Mouse (Mus musculus): ENCODE data around the gene Rabgap1l.
"Not testable (repeated sequence)": the region's sequence is repeated elsewhere in the genome, so short reads cannot be mapped to it uniquely, and the experiment has no call there.

Gene Rabgap1l

DNA sequence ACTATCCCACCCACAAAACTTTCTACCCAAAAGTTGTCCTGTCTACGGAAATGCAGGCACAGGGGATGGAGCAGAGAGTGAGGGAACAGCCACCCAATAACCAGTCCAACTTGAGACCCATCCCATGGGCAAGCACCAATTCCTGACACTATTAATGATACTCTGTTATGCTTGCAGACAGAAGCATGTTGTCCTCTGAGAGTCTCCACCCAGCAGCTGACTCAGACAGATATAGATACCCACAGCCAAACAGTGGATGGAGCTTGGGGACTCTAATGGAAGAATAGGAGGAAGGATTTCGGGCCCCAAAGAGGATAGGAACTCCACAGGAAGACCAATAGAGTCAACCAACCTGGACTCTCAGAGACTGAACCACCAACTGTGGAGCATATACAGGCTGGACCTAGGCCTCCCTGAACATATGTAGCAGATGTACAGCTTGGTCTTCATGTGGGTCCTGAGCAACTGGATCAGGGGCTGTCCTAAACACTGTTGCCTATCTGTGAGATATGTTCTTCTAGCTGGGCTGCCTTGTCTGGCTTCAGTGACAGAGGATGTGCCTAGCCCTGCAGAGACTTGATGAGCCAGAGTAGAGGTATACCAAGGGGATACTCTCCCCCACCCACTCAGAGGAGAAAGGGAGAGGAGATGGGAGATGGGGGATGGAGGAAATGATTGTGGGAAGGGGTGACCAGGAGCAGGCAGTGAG lies 510.7 kb downstream of the Rabgap1l start:
- DNase-seq (ENCODE audit: low spot score) = not testable (repeated sequence)

DNA sequence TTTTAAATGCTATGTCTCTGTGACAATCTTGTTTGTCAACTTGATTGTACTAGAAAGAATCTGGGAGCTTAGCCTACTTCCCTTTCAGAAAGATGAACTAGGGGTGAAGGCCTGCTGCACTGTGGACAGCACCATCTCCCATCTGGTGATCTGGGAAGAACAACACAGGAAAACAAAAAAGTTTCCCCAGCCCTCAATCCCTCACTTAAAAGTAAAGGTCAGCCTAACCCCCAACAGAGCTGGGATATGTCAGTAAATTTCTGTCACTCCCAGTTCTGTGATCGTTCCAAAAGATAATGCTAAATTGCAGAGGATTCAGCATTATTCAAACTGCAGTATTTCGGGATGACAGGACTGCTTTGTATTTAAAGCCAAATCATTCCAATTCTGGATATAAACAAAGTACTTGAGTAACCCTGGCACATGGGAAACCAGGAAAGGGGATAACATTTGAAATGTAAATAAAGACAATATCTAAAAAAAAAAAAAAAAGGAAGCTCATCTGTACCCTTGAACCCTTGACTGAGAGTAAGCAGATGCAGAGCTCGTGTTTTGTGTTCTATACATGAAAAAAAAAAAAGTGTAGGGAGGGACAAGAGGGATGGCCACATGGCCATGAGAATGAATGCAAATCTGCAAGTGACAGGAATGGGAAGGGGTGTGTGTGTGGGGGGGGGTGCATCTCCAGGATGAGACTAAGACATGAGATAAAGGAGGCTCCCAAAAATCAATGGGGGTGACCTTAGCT lies 511.5 kb downstream of the Rabgap1l start:
- no peak for DNase-seq (ENCODE audit: low spot score)

DNA sequence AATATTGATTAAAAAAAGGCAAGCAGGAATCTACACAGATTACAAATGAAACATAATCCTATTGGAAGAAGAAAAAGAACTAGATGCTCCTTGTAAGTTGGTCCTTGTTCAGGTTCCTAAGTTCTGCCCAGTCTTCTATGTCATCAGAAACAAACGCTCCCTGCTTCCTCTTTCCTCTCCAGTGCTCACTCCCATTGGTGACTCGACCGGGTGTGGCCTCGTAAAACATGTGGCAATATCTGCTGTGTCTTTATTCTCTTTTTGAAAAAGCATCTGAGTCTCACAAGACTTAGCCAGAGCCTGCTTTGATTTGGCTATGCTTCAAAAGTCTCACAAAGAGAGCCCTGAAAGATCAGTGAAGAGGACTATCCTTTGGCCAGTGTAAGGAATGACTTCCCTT lies 512.4 kb downstream of the Rabgap1l start:
- no peak for DNase-seq (ENCODE audit: low spot score)

DNA sequence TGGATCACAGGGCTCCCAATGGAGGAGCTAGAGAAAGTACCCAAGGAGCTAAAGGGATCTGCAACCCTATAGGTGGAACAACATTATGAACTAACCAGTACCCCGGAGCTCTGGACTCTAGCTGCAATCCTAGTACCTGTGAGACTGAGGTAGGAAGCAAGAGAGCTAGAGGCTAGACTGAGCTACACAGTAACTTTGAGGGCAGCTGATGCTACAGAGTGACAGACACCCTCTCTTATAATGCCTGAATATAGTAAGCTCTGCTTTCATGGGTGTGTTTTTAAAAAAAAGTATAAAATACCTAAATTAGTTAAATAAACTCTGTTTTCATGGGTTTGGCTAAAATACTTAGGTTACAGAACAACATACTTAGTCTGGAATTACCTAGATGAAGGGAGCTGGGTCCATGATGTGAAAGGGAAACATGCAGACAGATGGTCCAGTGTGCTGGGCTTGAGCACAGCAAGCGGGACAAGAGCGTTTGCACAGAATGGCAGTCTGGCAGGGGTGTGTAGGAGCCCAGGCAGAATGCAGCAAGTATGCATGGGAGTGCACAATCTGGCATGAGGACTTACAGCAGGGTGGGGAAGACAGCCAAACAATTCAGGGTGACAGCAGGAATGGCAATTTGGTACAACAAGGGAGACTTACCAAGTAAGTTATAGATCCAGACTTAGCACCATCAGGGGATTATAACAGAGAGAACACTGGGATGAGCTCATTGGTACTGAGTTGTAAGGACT lies 514.9 kb downstream of the Rabgap1l start:
- DNase-seq (ENCODE audit: low spot score) = no peak

DNA sequence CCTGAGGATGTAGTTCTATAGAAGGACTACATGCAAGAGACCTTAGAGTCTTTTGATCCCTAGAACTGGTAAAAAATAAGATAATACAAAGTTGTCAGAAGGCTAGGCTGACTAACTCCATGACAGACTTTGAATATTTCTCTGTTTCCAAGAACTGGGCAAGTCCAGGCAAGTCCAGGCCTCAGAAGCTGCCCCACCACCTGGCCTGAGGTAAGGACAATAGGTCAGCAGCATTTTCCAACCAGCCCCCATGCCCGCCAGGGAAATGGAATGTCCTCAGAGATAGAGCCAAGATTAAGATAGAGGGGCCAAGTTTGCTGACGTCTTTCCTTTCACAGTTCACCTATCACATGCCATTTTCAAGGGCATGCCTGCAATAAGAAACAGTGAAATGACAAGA lies 517.8 kb downstream of the Rabgap1l start:
- no peak for DNase-seq (ENCODE audit: low spot score)

DNA sequence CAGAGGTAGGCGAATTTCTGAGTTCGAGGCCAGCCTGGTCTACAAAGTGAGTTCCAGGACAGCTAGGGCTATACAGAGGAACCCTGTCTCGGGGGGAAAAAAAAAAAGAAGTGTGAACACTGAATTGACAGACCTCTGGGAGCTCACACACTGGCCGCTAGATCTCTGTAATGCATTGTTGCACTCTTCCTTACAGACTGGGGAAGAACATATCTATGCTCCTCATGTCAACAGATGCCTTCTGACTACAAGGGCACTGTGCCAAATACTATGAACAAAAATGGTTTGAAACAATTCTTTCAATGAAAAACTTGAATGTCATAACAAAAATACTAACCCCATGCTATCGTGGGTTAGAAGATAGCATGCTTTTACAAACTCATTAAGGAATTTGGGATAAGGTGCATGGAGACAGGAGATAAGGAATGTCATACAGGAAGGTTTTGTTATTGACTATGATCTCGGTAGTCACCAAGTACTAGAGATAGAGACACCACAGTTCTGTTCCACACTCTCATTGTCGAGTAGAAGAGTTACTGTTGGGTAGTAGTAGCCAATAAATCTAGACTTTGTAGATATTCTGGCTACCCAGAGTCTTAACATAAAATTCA lies 519.8 kb downstream of the Rabgap1l start:
- DNase-seq (ENCODE audit: low spot score) = no peak

DNA sequence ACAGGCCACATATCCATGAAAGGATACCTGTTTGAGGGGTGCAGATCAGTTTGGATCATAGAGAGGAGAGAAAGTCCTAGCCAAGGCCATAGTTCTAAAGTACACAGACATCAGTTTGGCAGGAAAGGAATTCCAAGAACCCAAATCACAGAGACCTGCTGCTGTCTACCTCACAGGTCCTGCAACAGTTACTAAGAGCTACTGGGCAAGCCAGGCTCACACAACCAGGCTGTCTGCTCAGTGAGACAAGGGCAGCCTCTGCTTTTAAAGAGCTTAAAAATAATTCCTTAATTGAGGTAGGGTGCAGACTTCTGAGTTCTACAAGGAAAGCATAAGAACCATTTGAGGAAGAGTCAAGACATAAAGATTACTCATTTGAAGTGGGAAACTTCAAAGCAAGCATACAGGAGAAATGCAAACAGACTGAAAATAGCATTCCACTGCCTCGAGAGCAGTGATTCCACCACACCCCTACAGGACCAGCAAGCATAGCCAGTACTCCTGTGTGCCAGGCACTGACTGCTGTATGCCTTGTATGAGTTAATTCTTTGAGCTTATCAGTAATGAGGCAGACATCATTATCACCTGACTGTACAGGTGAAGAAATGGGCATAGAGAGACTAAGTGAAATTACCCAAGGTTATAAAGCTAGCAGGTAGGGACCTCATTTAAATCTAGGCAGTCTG lies 521.6 kb downstream of the Rabgap1l start:
- DNase-seq (ENCODE audit: low spot score) = no peak

DNA sequence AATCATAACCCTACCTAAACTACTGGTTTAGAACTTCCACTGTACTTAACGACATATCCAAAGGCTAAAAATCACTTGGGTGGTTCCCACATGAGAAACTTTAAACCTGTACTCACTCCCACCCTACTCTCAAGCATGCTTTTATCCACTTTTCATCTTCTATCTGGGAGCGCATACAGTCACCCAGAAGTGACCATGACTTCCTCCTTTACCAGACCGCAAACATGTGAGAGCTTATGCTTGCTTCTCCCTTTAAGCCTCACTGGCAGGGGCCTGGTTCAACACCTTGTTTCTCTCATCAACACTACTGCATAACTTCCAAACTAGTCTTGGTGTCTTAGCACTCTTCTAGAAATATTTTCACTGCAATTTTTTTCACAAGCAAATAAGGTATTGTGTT lies 524.7 kb downstream of the Rabgap1l start:
- DNase-seq (ENCODE audit: low spot score) = no peak

DNA sequence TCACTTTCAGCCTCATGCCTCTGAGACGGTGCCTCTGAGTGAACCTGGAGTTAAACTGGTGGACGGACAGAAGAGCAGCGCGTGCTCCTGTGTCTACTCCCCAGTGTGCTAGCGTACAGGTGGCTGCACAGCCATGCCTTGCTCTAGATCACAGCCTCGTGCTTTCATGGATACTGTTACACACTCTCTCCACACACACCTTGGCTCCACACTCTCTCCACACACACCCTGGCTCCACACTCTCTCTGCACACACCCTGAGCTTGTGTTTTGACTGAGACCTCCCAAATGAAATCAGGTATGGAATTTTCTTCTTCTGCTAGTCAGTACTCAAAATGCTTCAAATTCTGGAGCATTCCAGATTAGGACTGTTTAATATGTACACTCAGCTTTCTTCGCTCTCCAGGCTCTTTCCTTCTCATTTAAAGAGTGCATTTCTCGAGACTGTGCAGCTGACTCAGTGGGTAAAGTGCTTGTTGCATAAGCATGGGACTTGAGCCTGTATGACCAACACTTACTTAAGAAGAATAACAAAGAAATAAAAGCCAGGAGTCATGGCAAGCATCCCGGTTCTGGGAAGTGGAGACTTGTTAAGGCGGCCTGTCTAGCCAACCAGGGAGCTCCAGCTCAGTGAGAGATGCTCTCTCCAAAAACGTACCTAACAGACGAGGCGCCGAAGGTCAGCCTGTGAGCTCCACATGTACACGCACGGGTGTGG lies 529.2 kb downstream of the Rabgap1l start:
- no peak for DNase-seq (ENCODE audit: low spot score)

DNA sequence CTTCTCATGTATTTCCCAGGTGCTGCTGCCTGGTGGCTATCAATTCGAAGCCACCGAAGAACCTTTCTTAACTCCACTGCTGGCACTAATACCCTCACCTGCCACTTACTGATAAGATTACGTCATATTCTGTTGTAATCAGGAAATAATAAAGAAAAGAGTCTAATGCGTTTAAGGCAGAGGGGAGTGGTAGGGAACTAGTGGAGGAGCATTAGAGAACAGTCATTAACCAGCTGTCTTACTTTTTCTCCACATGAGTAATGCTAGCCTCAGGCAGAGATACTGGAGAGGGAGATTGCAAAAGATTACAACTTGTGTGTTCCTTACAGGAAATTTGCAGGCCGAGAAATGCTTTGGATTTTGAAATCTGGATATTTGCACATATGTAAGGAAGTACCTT lies 530.0 kb downstream of the Rabgap1l start:
- no peak for DNase-seq (ENCODE audit: low spot score)

DNA sequence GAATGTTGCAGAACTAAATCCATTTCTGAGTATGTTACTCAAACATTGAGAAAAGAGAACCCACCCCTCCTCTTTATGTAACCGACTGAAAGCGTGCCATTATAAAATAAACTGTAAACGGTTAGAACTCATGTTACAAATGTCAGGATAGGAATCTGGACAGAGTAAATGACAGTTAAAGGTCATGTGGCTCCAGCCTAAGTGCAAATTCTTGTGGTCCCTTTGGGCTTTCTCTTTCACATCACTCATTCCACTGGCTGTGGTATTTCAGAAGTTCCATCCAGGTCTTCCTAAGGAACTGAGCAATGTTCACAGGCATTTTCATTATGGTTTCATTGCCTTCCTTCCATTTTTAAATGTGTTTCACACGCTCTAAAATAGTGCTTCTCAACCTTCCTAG lies 530.6 kb downstream of the Rabgap1l start:
- no peak for DNase-seq (ENCODE audit: low spot score)

DNA sequence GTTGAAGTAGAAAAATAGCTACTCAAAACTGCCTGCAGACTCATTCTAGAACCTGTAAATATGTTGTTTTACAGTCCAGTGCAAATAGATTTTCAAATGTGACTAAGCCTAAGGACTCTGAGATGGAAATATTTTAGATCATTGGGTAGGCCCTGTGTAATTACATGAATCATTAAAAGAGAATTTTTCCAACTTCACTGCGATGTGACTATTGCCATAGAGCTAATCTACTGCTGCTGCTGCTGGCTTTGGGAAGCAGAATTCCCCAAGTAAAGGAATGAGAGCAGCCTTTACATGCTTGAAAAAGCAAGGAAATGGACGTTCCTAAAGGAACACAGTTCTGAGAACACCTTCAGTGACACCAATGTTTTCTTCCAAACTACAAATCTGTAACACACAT lies 531.2 kb downstream of the Rabgap1l start:
- DNase-seq (ENCODE audit: low spot score) = no peak

DNA sequence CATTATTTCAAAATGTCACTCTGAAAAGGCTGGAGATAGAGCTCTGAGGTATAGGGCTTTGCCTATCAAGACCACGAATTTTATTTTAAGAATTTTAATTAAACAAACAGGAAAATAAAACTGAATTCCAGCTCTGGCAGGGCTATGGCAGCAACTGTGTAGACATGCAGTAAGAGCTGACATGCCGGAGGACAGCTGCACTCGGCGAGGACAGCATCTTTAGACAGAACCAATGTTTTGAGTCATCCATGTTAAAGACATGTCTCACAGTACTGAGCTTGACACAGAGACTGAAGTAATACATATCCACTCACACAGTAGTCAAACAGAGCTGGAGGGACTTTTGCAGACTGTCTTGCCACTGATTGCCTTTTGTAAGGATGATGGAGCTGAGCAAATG lies 532.4 kb downstream of the Rabgap1l start:
- DNase-seq (ENCODE audit: low spot score) = no peak

DNA sequence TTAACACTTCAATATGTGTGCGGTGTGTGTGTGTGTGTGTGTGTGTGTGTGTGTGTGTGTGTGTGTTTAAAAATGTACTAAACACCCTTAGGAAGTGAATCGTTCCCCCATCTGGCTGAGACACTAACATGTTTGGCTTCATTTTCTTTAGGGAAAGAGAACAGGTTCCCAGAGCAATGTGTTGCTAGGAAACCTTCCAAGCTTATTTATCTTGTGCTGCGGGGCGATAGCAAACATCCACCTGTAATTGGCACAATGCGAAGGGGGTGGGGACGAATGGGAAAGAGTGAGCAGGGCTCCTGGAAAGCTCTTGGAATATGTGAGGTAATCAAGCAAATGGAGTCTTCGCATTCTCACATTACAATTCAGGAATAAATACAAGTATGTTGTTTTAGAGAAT lies 533.1 kb downstream of the Rabgap1l start:
- DNase-seq (ENCODE audit: low spot score) = no peak

DNA sequence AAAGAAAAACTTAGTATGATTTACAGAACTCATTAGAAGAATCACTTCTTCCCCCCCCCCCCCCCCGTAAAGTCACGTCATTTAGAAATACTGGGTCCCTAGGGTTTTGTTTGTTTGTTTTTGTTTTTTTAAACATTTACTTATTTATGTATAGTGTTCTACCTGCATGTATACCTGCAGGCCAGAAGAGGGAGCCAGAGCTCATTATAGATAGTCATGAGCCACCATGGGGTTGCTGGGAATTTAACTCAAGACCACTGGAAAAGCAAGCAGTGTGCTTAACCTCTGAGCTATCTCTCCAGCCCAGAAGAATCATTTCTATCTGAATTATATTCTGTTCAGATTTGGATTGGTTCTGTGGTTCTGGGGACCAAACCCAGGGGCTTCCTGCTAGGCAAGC lies 539.9 kb downstream of the Rabgap1l start:
- no peak for DNase-seq (ENCODE audit: low spot score)

DNA sequence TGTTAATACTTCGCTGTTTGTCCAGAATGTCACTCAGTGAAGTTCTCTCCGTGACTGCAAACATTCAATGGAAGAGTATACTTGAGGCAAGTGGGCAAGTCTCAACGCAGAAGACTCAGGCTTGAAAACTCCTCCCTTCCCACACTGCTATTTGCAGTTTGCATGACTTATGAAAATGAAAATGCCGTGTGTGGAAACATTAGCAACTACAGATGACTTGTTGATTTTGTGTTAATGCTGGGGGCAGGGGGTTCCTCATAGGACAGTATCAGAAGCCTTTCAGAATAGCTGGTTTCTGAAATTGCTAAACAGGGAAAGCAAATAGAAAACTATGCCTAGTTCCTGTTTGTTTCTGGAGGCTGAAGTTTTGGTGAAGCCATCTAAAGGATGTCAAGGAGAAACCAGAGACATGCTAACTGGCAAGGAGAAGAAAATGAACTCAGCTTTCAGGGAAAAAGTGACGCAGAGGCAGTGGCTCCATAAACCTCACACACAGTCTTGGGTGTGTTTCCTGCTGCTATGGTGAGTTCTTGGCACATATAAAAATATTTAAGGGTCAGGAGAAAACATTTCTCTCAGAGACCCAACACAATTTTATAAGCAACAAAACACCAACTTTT lies 541.5 kb downstream of the Rabgap1l start:
- no peak for DNase-seq (ENCODE audit: low spot score)

DNA sequence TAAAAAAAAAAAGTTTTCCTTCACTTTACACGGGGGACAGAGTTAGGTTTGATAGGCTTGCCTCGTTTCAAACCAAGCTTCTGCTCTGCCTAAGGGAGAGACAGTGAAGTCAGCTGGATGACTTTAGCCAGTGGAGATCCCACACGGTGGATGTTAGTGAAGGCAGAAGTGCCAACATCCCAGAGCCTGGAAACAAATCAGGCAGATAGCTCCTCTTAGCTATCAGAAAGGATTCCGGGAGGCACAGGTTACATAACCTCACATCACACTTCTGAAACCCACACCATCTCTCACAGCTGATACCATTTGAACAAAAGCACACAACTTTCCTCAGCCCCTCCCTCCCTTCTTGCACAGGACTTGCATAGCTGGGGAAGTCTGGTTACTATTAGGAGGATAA lies 542.2 kb downstream of the Rabgap1l start:
- DNase-seq (ENCODE audit: low spot score) = no peak

DNA sequence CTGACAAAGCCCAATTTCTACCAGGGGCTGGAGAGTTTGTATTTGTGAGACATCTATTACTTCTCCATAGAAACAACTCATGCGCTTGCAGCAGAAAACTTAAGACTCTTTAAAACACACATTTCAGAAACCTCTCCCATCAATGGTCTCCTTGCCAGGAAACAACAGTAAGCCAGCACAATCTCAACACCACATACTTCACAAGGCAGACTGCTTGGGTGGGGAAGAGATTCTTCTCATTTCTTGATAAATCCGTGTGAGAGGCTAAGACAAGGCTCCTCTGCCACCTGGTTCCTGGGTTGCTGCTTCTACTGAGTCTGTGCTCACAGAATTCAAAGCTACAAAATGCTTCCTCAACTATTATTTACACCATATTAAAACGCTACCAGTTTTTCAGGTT lies 543.2 kb downstream of the Rabgap1l start:
- DNase-seq (ENCODE audit: low spot score) = no peak

DNA sequence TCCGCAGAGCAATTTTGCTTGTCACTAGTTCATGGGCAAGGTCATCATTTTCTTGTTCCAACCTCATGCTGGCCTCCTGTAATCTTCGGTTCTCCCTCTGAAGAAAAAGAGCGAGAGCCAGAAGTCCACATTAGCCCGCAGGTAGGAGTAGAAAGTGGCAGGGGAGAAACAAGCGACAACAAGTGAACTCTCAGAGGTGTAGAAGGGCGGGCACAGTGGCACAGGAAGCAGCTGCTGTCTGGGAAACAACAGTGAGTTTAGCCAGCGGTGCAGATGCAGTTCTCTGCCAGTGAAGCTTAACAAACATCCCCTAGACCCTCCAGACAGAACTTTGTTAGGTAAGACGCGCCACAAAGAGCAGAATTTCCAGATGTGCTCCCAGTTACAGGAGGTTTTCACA lies 545.5 kb downstream of the Rabgap1l start:
- DNase-seq (ENCODE audit: low spot score) = no peak

DNA sequence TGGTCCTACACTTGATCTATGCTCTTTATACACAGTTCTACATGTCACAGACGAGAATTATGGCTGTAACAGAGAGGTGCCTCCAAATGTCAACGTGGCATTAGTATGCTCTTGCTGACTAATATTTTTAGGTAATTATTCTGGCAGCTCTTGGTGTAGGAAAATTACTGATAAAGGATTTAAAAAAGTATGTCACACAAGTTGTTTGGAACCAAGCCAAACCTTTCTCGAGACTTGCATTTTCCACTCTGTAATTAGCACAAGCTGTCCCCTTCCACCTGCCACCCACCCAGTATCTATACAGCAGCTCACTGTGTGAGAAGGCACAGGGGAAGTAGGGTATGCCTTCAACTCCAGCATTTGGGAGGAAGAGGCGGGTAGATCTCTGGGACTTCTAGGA lies 546.2 kb downstream of the Rabgap1l start:
- no peak for DNase-seq (ENCODE audit: low spot score)

DNA sequence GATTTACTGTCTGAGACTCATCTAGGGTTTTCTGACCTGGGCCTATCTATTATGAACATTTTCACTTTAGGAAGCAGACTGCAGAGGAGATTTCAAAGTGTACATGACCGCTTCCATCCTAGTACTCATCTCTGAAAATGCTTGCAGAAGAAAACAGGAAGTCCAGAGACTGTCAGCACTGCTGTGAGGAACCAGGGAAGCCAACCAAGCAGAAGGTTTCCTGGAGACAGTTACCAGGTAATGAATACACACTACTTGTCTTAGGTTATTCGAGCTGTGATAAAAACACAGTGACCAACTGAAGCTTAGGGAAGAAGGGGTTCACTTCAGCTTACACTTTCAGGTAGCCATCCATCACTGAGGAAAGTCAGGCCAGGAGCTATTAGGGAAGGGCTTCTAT lies 547.1 kb downstream of the Rabgap1l start:
- DNase-seq (ENCODE audit: low spot score) = no peak
